Mouse (Mus musculus): ENCODE results near the gene Rab3c.

The Rab3c gene

DNA sequence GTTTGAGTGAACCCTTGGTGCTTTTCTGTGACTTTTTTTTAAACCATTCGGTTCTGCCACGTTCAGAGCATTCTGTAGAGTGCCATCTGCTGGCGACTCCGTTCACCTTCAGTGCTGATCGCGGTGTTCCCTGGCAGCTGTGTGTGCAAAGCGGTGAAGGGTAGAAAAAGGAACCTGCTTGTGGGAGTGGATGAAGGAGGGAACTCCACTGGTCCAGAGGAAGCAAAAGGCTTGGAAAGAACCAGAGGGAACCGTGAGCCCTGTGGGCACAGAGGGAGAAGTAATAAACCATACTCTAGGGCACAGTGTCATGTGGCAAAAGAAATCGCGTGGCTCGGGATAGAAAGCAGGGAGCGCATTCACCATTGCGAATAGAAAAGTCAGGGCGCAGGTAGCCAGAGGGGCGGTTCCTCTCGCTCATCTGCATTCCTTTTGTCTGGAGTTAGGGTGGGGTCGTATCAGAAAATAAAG lies 262.3 kb downstream of the Rab3c start:
- DNase-seq: peak; percentile 68 to 79

- DNase-seq: no peak
Measured at GRCm38 (mm10) chr13:110012029-110012428, 268.8 kb downstream of the Rab3c start.

GRCm38 (mm10) chr13:110010876-110011275 lies 269.9 kb downstream of the Rab3c start:
- DNase-seq: no peak

DNA sequence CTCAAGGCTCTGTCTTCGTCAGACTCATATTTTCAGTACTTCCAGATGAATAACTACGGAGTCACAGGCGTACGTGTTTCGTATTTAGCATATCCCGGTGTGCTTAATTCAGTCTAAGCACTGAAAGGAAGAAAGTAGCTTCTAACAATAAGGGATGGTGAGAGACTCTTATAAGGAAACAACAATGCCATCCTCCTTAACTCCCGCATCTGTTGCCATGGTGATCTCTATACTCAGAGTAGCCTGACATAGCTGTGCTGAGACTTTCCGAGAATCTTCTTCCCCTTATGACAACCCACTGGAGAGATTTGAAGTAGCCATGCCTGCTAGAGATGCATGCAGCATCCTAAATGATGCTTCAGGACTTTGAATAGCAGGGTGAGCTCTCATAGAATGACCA lies 272.3 kb downstream of the Rab3c start:
- no peak for DNase-seq

DNA sequence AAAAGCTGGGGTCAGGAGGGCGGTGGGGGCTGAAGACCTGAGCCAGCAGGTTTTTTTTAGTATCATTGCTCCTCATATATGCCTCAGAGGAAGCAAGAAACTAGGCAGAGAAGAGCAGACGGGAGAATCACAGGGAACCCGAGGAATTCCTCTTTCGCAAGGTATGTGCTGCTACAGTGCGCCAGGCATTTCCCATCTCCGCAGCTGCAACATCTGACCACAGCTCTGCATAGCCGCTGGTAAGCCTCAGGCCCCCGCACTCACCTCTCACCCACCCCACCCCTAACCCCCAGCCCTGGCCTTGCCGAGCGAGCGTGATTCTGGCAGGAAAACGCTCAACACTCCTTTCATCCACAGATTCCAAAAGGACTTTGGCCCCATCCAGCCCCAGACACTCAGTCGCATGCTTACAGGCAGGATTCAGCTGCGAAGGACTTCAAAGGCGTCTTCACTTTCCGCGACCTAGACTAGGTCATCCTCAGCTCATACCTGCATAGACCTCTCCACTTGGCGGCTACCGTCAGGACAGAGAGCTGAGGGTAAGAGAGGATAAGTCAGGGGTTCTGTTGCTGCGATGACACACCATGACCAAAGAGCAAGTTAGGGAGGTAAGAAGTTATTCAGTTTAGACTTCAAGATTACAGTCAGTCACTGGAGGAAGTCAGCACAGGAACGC lies 274.6 kb downstream of the Rab3c start:
- no peak for DNase-seq

Measured in lung, adult 18-20 months (tissue).